Mouse (Mus musculus): ENCODE measurements around the gene Hs3st6.

Gene Hs3st6

DNA sequence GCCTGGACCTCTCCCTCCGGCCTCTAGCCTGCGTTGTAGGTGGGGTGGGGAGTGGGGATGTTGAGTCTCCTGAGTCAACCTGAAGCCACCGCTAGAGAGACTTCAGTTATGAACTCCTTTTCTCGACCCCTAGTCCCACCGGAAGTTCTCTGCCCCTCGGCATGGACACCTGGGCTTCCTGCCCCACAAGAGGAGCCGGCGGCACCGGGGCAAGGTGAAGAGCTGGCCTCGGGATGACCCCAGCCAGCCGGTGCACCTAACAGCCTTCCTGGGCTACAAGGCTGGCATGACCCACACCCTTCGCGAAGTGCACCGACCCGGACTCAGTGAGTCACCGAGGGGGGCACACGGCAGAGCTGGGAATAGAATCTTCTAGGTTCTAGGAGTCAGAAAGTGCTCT is 24.6 kb upstream of the Hs3st6 start:
- DNase-seq (ENCODE audit: low spot score in 2 of 2), result no peak

DNA sequence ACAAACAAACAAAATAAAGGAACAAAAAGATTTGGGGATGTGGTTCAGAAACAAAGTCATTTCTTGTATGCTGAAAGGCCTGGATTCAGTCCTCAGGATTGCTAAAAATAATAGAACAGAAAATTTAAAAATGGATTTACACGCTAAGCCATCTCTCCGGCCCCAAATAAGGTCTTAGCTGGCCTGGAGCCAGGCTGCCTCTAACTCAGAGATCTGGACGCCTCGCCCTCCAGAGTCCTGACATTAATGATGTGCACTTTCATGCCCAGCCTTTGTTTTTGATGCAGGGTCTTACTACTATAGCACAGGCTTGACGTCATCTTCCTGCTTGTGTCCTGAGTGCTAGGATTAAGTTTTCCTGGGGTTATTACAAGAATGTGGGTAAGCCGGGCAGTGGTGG is 23.7 kb upstream of the Hs3st6 start:
- no peak for DNase-seq (ENCODE audit: low spot score in 2 of 2)

DNA sequence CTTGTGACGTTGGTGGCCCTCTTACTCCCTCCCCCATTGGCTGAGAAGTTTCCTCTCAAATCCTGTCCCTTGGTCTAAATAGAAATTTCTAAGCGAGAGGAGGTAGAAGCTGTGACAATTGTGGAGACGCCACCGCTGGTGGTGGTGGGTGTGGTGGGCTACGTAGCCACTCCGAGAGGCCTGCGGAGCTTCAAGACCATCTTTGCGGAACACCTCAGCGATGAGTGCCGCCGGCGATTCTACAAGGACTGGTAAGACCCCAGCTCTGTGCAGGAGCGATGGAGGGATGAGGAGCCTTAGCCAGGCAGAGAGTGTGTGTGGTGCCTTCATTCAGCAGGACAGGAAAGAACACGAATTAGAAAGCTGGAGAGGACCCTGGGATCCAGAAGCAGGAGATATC is 22.0 kb upstream of the Hs3st6 start:
- no peak for DNase-seq (ENCODE audit: low spot score in 2 of 2)

DNA sequence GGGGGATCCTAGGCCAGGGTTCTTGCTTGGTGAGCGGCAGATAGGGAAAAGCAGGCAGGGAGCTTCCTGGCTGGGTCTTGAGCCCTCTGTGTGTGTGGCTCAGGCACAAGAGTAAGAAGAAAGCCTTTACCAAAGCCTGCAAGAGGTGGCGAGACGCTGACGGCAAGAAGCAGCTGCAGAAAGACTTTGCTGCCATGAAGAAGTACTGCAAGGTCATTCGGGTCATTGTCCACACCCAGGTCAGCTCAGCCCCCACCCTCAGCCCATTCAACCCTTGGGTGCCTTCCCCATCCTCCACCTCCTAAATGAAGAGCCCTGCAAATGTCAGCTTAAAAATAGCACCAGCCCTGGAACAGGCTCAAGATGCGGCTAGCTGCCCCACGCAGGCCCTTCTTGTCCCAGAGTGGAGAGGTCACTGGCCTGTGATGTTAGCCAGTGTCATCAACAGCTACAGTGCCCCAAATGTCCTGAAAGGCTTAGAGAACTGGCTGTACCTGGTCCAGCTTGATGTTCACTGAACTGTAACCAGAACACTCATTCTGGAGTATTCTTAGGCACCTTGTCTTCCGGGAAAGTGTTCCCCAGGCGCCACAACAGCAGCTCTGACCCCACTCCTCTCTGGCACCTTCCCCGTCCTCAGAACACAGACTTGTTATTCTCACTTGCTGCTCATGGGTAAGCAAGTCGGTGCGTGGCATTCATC is 20.4 kb upstream of the Hs3st6 start:
- no peak for DNase-seq (ENCODE audit: low spot score in 2 of 2)

DNA sequence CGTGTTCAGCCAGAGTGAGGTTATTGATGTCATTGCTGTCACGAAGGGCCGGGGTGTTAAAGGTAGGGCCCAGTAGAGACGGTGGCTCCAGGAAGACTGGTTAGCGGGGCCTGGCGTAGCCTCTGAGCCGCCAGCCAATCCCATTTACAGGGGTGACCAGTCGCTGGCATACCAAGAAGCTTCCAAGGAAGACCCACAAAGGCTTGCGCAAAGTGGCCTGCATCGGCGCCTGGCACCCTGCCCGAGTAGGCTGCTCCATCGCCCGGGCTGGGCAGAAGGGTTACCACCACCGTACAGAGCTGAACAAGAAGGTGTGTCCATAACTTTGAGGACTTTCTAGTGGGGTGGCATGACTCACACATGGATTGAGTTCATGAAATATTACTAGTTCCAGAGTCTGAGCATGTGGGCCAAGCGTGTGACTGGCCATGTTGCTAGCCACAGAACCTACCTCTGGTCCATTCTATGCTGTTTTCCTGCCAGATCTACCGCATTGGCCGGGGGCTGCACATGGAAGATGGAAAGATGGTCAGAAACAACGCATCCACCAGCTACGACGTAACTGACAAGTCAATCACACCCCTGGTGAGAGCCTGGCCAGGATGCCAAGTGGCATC is 19.2 kb upstream of the Hs3st6 start:
- DNase-seq (ENCODE audit: low spot score in 2 of 2), result no peak

DNA sequence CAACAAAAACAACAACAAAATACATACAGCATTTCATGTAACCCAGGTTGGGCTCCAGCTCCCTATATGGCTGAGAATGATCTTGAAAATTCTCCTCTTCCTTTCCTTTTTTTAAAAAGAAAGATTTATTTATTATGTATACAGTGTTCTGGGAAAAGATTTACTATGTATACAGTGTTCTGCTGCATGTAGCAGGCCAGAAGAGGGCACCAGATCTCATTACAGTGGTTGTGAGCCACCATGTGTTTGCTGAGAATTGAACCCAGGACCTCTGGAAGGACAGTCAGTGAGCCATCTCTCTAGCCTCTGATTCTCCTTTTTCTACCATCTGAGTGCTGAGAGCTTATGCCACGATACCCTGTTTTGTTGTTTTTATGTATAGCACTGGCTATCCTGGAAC is 18.3 kb upstream of the Hs3st6 start:
- DNase-seq (ENCODE audit: low spot score in 2 of 2), result no peak

DNA sequence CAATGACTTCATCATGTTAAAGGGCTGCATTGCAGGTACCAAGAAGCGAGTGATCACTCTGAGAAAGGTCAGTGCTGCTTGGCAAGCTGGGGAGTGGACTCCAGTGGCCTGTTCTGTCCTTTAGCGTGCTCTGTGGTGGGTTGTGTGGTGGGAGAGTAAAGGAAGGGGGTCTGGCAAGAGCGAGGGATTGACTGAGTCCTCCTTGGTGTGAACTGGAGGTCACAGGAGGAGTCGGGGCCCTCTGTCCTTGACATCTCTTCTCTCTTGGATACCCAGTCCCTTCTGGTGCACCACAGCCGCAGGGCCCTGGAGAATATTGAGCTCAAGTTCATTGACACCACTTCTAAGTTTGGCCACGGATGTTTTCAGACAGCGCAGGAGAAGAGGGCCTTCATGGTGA is 17.3 kb upstream of the Hs3st6 start:
- no peak for DNase-seq (ENCODE audit: low spot score in 2 of 2)

DNA sequence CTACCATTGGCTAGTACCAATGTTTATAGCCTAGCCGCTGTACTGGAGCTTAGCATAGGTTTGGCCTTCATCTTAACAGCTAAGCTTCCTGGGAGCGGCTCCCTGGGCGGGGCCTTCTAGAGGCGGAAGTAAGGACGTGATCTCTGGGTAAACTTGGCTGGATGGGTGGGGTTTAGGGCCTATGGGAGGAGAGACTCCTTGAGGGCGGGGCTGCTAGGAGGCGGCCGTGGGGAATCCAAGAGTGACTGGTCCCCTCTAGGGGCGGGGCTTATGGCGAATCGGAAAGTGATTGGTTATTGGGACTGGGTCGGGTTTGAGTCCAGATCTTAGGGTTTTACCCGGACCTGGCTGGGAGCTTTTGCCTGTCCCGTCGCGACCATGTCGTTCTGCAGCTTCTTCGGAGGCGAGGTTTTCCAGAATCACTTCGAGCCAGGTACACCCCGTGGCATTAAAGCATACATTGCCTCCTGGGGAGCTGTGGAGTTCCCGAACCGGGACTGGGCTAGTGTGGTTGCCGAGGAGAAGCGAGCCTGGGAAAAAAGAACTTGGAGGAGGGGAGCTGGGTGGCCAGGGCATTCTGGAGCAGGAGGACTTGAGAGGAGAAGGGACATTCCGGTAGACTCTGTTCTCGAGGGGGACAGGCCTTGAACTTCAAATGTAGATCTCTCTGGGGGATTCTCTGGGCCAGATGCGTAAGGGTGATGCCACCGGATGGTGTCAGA is 16.3 kb upstream of the Hs3st6 start, which contains the start of gene Msrb1:
Gene Msrb1 (plus strand): TSS at position 313 of the 722 bp plus-strand sequence.
- DNase-seq (ENCODE audit: low spot score in 2 of 2), result peak; percentile 60 to 79

DNA sequence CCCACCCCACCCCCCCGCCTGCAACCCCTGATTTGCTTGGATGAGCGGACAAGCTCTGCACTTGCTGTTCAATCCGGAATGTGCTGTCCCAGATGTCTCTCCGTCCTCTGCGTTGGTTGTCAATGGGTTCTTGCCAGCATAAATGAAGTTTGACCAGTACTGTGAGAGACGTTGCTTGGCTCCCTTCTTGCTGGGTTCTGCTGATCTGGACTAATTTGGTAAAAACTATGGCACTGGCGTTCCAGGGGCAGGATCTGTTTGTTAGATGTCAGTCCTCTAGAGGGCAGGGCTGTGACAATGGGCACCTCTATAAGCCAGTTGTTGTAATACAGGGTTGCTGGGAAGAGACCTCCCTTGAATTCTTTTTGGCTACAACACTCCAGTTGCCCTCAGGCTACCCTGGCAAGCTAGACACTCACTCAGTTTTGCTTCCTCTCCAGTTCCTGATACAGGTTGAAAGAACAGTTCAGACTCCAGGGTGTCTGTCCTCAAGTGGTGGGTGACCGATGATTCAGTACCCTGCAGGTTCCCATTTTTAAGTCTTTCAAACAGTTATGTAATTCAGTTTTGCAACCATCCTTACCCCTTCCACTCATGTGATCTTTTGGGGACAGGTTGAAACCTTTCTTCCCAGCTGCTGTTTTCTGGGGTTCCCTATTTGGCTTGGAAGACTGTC is 15.5 kb upstream of the Hs3st6 start:
- DNase-seq (ENCODE audit: low spot score in 2 of 2), result no peak

DNA sequence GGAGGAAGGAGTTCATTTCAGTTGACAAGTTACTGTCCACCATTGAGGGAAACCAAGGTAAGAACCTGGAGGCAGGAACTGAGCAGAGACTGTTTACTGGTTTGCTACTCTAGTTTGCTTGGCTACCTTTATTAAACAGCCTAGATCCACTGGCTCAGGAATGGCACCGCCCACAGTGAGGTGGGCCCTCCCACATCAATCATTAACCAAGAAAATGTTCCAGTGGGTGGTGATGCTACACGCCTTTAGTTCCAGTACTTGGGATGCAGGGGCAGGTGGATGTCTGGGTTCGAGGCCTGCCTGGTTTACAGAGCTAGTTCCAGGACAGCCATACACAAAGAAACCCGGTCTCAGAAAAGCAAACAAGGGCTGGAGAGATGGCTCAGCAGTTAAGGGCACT is 14.6 kb upstream of the Hs3st6 start:
- DNase-seq (ENCODE audit: low spot score in 2 of 2), result no peak

DNA sequence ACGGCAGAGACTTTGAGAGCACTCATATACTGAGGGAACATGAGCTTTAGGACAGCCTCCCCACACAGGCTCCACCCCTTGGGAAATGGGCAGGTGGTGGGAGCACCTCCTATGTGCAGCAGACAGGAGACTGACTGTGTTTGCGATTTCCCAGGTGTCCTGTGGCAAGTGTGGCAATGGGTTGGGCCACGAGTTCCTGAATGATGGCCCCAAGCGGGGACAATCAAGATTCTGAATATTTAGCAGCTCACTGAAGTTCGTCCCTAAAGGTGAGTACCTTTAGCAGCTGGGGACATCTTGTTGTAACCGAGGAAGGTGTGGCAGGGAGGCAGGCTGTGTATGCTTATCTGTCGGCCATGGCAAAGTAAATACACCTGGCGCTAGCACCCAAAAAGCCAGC is 12.9 kb upstream of the Hs3st6 start:
- no peak for DNase-seq (ENCODE audit: low spot score in 2 of 2)

DNA sequence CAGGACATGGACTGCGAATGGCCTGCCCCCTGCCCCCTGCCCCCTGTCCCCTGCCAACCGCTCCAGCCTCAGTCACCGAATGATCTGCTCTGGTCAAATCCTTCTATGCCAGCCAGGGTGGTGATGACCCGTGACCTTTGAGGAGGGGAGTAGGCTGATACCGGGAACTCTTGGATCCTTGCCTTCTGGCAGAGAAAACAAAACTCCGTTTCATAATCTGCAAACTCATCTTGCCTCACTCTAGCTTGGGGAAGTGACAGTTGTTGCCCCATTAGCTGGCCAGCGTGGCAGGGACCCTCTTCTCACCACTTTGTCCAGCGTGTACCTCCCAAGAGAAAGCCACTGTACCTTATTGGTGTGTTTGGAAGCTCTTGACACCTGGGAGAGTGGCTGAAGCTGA is 10.5 kb upstream of the Hs3st6 start:
- no peak for DNase-seq (ENCODE audit: low spot score in 2 of 2)

DNA sequence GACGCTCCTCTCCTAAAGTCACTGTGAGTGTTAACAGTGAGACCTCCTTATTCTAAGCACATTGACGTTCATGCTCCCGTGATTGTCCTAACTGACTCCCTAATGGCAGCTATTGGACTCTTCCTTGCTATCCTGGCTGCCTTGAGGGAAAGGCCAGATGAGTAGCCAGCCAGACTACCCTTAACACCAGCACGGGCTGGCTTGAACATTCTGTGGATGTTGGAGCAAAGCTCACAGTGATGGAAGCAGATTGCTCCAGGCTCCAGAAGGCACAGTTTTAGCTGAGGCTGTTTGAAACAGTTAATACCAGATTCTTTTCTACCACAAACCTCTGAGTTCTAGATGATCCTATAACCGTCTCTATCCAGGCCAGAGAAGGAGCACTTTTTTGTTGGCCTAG is 8.9 kb upstream of the Hs3st6 start:
- DNase-seq (ENCODE audit: low spot score in 2 of 2), result no peak

DNA sequence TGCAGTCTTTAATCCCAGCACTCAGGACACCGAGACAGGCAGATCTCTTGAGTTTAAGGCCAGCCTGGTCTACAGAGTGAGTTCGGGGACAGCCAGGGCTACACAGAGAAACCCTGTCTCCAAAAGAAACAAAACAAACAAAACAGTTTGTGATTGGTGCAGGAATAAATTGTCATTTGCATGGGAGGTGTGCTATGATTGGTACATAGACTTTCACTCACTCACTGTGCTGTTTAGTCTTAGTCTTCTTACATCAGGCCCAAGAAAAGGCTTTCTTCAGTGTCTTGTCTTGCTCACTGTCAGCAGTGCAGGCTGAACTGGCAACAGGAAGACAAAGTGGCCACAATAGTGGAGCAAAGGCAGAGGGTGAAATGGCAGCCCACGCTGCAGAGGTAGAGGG is 8.4 kb upstream of the Hs3st6 start:
- DNase-seq (ENCODE audit: low spot score in 2 of 2), result no peak

DNA sequence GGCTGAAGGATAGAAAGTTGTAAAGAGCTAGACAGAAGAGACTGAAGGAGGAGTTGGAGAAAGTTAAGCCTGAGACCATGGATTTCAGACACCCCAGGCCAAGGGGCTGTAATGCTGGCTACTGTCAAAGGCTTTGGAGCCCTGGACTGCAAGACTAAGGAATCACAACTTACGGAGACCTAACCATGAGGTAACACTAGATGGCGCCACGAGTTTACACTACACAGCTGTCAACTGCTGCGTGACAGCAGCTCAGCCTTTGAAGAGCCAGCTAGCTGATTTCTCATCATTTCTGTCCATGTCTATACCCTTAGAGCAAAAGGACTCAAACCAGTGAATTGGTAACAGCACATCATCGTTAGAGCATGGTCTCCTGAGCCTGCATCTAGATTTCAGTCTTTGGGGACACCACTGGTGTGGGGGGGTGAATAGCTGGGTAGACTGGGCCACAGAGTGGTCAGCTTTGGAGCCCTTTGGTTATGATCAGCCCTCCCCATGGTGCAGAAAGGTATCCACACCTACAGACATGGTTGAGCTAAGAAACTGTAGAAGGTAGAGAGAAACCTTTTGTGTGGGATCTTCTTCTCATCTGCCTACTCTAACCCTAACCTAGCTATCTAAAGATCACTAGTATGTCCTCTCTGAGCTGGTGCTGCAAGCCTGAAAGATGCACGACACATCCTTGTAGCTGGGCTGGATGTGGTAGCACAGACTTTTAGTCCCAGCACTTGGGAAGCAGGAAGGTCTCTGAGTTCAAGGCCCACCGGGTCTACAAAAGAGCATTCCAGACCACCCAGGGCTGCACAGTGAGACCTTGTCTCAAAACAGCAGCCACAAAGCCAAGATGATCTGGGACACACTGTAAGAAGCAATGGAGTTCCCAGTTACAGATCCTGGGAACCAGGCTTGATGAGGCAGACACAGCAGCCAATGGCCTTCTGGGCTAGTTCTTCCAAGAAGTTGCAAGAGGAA is 7.0 kb upstream of the Hs3st6 start:
- peak; percentile 77 to 84 for DNase-seq (ENCODE audit: low spot score in 2 of 2)

DNA sequence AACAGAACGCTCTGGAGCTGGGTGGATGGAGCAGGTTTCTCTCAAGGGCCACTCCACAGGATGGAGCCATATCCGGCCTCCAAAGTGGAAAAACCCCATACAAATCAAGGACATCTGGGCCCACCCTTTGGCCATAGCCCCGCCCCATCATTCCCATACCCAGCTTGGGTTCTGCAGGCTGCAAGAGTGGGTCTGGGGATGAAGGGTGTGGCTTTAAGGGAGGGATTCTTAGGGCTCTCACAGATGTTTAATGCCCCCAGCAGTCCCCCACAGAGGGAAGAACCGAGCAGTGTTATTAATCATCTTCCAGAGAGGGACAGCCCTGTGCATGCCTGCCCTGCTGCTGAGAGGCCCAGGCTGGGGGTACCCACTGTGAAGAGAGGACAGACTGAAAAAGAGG is 5.8 kb upstream of the Hs3st6 start:
- DNase-seq (ENCODE audit: low spot score in 2 of 2), result no peak

DNA sequence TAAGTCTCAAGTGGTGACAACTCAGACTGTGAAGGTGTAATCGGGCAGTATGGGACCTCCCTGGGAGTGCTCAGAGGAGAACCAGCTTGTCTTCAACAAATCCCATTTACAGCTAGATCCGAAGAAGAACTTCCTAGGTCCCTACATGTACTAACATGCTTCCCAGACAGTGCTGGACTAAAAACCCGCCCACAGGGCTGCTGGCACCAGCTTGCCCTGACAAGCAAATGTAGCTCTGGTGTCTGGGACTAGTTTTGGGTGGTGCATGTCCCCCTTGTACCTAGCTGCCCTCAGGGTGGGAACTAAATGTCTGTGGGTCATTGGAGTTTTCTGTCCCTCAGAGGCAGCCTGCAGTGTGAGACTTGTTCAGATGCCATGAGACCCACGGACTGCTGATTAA is 1.3 kb upstream of the Hs3st6 start:
- no peak for DNase-seq (ENCODE audit: low spot score in 2 of 2)

DNA sequence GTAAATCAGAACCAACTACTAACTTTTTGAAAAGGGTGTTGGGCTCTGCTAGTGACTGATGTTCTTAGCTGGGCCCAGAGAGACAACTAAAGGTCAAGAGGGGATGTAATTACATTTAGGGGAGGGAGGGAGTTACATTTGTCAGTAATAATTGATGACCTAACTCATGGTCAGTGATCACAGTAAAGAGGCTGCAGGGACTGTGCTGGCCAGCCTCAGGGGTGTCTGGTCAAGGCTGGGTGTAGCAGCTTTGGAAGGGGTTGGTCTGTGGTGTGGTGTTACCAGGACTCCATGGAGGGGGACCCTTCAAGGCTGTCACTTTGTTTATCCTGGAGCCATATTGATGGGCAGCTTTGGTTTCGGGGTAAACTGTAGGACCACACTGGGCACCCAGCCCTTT is 4.6 kb downstream of the Hs3st6 start:
- no peak for DNase-seq (ENCODE audit: low spot score in 2 of 2)

DNA sequence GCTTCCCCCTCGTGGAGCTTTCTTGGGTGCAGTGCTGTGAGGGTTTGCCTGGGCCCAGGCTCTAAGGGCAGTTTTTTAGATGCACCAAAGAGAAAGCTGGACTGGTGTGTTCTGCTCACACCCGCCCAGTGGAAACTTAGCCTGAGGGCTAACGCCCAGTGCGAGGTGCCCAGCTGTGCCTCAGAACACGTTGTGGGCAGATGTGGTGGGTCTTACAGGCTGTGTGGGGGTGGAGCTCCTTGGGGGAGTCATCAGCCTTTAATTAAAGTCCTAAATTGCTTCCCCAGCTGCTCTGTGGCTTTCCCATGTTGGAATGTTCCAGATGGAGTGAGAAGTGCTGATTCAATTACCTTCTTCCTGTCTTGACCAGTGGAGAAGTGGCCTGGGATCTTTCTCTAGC is 8.3 kb downstream of the Hs3st6 start:
- DNase-seq (ENCODE audit: low spot score in 2 of 2), result no peak

DNA sequence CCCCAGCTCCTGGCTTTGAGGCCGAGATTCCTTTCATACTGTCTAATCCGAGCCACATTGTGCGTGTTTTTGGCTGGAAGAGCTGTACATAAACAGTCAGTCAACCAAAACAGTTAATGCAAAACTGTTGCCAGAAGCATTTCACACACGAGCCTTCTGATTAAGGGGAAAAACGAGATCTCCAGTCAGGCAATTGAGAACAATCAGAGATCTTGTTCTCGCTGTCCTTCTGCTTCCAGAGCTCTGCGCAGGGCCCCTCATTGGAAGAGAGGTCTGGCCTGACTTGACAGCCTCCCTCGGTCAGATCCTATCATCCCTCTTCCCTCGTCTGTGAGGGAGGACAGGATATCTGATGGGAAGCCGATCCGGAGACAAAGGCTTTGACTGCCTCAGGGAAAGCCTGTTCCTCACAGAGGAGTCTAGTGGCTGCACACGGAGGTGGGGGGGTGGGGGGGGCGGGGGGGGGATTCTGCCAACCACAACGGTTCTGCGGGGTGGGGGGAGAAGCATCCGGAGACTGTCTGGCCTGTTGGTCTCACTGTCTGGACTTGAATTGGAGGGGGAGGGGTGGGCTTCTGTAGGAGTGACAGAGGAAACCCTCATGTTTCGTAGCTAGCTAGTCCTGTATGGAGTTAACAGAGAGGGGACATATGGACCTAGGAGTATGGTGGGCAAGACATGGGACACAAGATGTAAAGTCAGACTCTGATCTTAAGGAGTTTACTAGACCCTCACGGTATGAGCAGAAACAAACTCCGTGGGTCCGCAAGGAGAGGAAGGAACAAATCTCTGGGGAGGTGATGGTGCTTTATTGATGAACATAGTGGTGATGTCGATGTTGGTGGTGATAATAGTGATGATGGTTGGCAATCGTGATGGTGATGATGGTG is 12.5 kb downstream of the Hs3st6 start:
- peak in 1 of 2 experiments; percentile 10 for DNase-seq (ENCODE audit: low spot score in 2 of 2)

Measured in cerebellum, postnatal 4 days (tissue).